Mouse (Mus musculus): Measurements from ENCODE around the gene Fam126a.

DNA sequence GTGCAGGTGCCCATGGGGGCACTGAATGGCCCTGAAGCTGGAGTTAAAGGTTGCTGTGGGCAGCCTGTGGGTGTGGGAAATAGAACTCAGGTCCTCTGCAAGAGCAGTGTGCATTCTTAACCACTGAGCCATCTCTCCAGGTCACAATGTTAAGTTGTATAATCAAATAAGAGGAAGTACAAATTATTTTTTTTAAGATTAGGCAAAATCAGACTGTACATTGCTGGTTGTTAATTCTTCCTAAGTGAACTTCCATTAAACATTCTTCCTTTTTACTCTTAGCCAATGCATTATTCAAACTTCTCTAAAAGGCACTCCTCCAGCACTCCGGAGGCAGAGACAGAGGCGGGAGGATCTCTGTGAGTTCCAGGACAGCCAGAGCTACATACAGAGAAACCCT is 7.7 kb upstream of the Fam126a start:
- TF ChIP-seq GATA1 (IDR thresholded peaks at IDR 0.05; ENCODE audit: borderline replicate concordance, low read length) (no peak), FLI1 (IDR thresholded peaks at IDR 0.05; ENCODE audit: low read length) (no peak)

Measured in megakaryocyte, embryonic 14.5 days (primary cell).